Mouse (Mus musculus) brain, embryonic 14.5 days (tissue): ENCODE measurements at regions not wholly inside any gene's neighbourhood (a gene's known extent, or its start where the extent isn't known, plus 50 kb on each side); places are given as distances from the start of the nearest gene placed in this dataset.

ENCODE experiments used
- CTCF ChIP-seq: fragments of 200-500 bp; IDR thresholded peaks from 2 replicates; pipeline ENCODE4 v1.5.1; 2012; ENCODE audit warnings: inconsistent platforms, mild to moderate bottlenecking, moderate library complexity, borderline replicate concordance; ENCODE audit not compliant: insufficient read depth, insufficient read length; ENCODE audit errors: extremely low read depth
- POLR2A ChIP-seq: fragments of 200-500 bp; IDR thresholded peaks from 2 replicates; pipeline ENCODE4 v1.6.1; 2012; ENCODE audit warnings: mild to moderate bottlenecking, inconsistent platforms, borderline replicate concordance; ENCODE audit not compliant: poor library complexity, insufficient read depth, insufficient read length, severe bottlenecking; ENCODE audit errors: extremely low read depth

- TF ChIP-seq CTCF = no peak
- no peak for TF ChIP-seq POLR2A
Observed at GRCm38 (mm10) chr15:91965172-91965571, 85.8 kb upstream of the Cntn1 start.
